Mouse (Mus musculus): ENCODE data around the gene Fah. TPM values are rescaled to one million over a fixed set of nuclear protein-coding genes. Genes with fewer than 3 reads are reported as not detected.

Gene Fah
- polyA plus RNA-seq, 1 experiment from 2014 or later = 12.5 TPM

DNA sequence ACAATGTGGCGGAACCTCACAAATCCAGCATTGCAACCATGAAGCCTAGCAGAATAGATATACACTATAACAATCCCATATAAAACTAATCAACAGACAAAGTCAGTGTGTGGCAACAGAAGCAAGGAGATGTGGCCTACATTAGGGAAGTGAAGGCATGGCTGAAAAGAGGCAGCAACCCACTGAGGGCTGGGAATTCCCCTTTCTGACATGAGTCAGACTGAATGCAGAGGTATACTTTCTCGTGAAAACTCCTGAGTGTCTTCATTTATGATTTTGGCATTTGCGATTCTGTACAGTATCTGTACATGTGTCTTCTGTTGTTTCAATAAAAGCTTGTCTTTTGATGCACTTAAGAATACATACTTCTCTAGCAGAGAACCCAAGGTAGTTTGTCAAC, 15.2 kb downstream of the Fah start:
- TF ChIP-seq EP300 (optimal IDR thresholded peaks at IDR 0.05) (no peak), CTCF (IDR thresholded peaks at IDR 0.05; ENCODE audit: low read depth) (no peak)
- no peaks in the 10 kb centered on the region for H3K9me3 ChIP-seq (ENCODE audit: control insufficient read depth, low read length)
- H3K27me3 ChIP-seq (ENCODE audit: control insufficient read depth, insufficient read depth, low read length) = no peaks in the 10 kb centered on the region
- no peaks in the 10 kb centered on the region for H3K36me3 ChIP-seq (ENCODE audit: control insufficient read depth, insufficient read depth, low read length)
- WGBS = 87% methylated on average over 3 of the region's 3 CpGs
- DNase-seq (ENCODE audit: low spot score) (no peak), ATAC-seq (ENCODE audit: low FRiP score, low TSS enrichment) (no peak)
- H3K4me2 ChIP-seq (replicated peaks; ENCODE audit: low read depth) = no peak overlapping the region
- no peaks in the 10 kb centered on the region for H3K4me1 ChIP-seq (replicated peaks; ENCODE audit: control insufficient read depth, insufficient read depth)
- H3K4me3 ChIP-seq (ENCODE audit: low read depth, low read length) = no peak overlapping the region
- no peak overlapping the region for H3K9ac ChIP-seq (ENCODE audit: low read length)
- no peak overlapping the region for H3K27ac ChIP-seq (replicated peaks)

DNA sequence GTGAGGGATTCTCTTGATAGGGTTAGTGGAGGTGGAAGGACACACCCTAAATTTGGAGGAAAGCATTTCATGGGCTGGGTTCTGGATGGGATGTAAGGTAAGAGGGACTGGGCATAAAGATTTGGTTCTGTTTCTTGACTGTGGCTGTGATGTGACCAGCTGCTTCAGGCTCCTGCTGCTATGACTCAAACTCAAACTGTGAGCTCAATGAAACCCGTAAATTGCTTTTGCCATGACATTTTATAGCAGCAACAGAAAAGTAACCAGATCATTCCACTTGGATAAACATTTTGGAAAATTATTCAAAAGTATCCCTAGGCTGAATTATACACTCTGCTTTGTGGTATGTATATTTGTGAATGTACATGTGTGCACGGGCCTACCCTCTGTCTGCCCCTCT, 15.9 kb downstream of the Fah start:
- Histone ChIP-seq H3K36me3 (ENCODE audit: control insufficient read depth, insufficient read depth, low read length) (no peaks in the 10 kb centered on the region), H3K4me2 (replicated peaks; ENCODE audit: low read depth) (no peak overlapping the region), H3K4me3 (ENCODE audit: low read depth, low read length) (no peak overlapping the region), H3K27me3 (ENCODE audit: control insufficient read depth, insufficient read depth, low read length) (no peaks in the 10 kb centered on the region), H3K27ac (replicated peaks) (no peak overlapping the region), H3K9me3 (ENCODE audit: control insufficient read depth, low read length) (no peaks in the 10 kb centered on the region), H3K4me1 (replicated peaks; ENCODE audit: control insufficient read depth, insufficient read depth) (no peaks in the 10 kb centered on the region), H3K9ac (ENCODE audit: low read length) (no peak overlapping the region)
- 79% methylated on average over 2 of the region's 2 CpGs for WGBS
- TF ChIP-seq EP300 (optimal IDR thresholded peaks at IDR 0.05) (no peak), CTCF (IDR thresholded peaks at IDR 0.05; ENCODE audit: low read depth) (no peak)
- ATAC-seq (ENCODE audit: low FRiP score, low TSS enrichment) (no peak), DNase-seq (ENCODE audit: low spot score) (no peak)

- 88% methylated on average over 5 of the region's 5 CpGs for WGBS
- H3K27me3 ChIP-seq (ENCODE audit: control insufficient read depth, insufficient read depth, low read length) = no peaks in the 10 kb centered on the region
- no peak for TF ChIP-seq CTCF (IDR thresholded peaks at IDR 0.05; ENCODE audit: low read depth)
- no peak for TF ChIP-seq EP300 (optimal IDR thresholded peaks at IDR 0.05)
- DNase-seq (ENCODE audit: low spot score) (no peak), ATAC-seq (ENCODE audit: low FRiP score, low TSS enrichment) (peak; percentile 18; the same call in 1 of the 2 replicates)
- no peaks in the 10 kb centered on the region for H3K9me3 ChIP-seq (ENCODE audit: control insufficient read depth, low read length)
- no peaks in the 10 kb centered on the region for H3K4me1 ChIP-seq (replicated peaks; ENCODE audit: control insufficient read depth, insufficient read depth)
- H3K36me3 ChIP-seq (ENCODE audit: control insufficient read depth, insufficient read depth, low read length) = no peaks in the 10 kb centered on the region
- no peak overlapping the region for H3K9ac ChIP-seq (ENCODE audit: low read length)
- no peak overlapping the region for H3K4me2 ChIP-seq (replicated peaks; ENCODE audit: low read depth)
- no peak overlapping the region for H3K4me3 ChIP-seq (ENCODE audit: low read depth, low read length)
- H3K27ac ChIP-seq (replicated peaks) = no peak overlapping the region
These were observed 19.3 kb downstream of the Fah start for GRCm38 (mm10) chr7:84587101-84587783.

DNA sequence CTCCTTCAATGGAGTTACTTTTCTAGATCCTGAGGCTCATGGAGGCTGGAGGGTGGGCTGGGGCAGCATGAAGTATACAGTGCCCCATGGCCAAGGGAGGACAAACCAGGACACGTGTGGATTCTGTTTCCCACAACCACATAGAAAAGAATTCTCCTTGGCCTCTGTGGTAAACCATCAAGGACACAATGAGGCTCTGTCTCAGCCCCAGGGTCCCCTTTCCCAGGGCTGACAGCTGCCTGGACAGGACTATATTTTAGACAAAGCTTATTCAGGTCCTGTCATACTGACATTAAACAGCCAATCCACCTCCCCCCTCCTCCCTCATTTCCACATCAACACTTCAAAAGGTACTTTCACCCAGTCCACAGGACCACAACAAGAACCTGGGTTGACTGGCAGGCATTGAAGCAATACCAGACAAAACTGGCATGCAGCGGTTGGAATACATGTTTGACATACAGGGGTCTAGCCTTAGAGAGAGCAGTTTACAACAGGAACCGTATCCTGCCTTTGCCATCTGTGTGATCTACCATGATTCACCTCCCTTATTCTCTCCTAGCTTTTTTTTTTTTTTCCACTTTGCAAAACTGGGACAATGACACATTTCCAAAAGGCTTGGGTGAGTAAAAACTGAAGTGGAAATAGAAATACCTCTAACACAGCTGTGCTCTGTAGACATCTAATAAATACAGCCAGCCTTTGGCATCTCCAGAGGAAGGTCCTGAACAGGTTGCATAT, 20.0 kb downstream of the Fah start:
- Histone ChIP-seq H3K9me3 (ENCODE audit: control insufficient read depth, low read length) (no peaks in the 10 kb centered on the region), H3K36me3 (ENCODE audit: control insufficient read depth, insufficient read depth, low read length) (no peaks in the 10 kb centered on the region), H3K4me1 (replicated peaks; ENCODE audit: control insufficient read depth, insufficient read depth) (no peaks in the 10 kb centered on the region), H3K4me3 (ENCODE audit: low read depth, low read length) (no peak overlapping the region), H3K27me3 (ENCODE audit: control insufficient read depth, insufficient read depth, low read length) (no peaks in the 10 kb centered on the region), H3K9ac (ENCODE audit: low read length) (no peak overlapping the region), H3K4me2 (replicated peaks; ENCODE audit: low read depth) (no peak overlapping the region), H3K27ac (replicated peaks) (no peak overlapping the region)
- DNase-seq (ENCODE audit: low spot score) (no peak), ATAC-seq (ENCODE audit: low FRiP score, low TSS enrichment) (no peak)
- 67% methylated on average over 3 of the region's 3 CpGs for WGBS
- TF ChIP-seq EP300 (optimal IDR thresholded peaks at IDR 0.05) = no peak
- no peak for TF ChIP-seq CTCF (IDR thresholded peaks at IDR 0.05; ENCODE audit: low read depth)

DNA sequence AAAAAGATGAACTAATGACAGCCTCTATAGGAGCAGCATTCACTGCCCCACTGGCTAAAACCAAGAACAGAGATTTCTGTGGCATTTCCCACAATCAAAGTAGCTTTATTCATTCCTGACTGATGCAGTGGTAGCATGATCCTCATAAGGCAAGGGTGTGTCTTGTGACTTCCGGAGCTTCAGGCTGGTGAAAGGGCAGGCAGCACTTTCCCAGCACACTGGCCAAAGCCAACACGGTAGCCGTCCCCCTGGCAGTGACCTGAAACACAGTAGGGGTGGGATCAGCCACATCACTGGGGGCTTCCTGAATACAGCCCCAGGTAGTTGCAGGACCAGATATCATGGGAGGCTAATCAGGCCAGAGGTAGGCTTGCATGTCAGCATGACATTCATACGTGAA, 21.4 kb downstream of the Fah start:
- 81% methylated on average over 4 of the region's 4 CpGs for WGBS
- no peaks in the 10 kb centered on the region for H3K4me1 ChIP-seq (replicated peaks; ENCODE audit: control insufficient read depth, insufficient read depth)
- ATAC-seq (ENCODE audit: low FRiP score, low TSS enrichment) = no peak

GRCm38 (mm10) chr7:84579769-84580168, 26.8 kb downstream of the Fah start:
- Histone ChIP-seq H3K4me3 (ENCODE audit: low read depth, low read length) (no peak overlapping the region), H3K9ac (ENCODE audit: low read length) (no peak overlapping the region), H3K27me3 (ENCODE audit: control insufficient read depth, insufficient read depth, low read length) (no peaks in the 10 kb centered on the region), H3K9me3 (ENCODE audit: control insufficient read depth, low read length) (no peaks in the 10 kb centered on the region), H3K36me3 (ENCODE audit: control insufficient read depth, insufficient read depth, low read length) (no peaks in the 10 kb centered on the region), H3K4me2 (replicated peaks; ENCODE audit: low read depth) (no peak overlapping the region), H3K27ac (replicated peaks) (no peak overlapping the region), H3K4me1 (replicated peaks; ENCODE audit: control insufficient read depth, insufficient read depth) (no peaks in the 10 kb centered on the region)
- DNase-seq (ENCODE audit: low spot score) (no peak), ATAC-seq (ENCODE audit: low FRiP score, low TSS enrichment) (no peak)
- WGBS = 92% methylated on average over 1 of the region's 1 CpGs
- TF ChIP-seq CTCF (IDR thresholded peaks at IDR 0.05; ENCODE audit: low read depth) = no peak
- TF ChIP-seq EP300 (optimal IDR thresholded peaks at IDR 0.05) = no peak

More for the DNA sequence above, 21.4 kb downstream of the Fah start:
- TF ChIP-seq EP300 (optimal IDR thresholded peaks at IDR 0.05) = no peak
- no peak for TF ChIP-seq CTCF (IDR thresholded peaks at IDR 0.05; ENCODE audit: low read depth)
- no peak for DNase-seq (ENCODE audit: low spot score)
- Histone ChIP-seq H3K9me3 (ENCODE audit: control insufficient read depth, low read length) (no peaks in the 10 kb centered on the region), H3K27ac (replicated peaks) (no peak overlapping the region), H3K4me2 (replicated peaks; ENCODE audit: low read depth) (no peak overlapping the region), H3K9ac (ENCODE audit: low read length) (no peak overlapping the region), H3K36me3 (ENCODE audit: control insufficient read depth, insufficient read depth, low read length) (no peaks in the 10 kb centered on the region), H3K27me3 (ENCODE audit: control insufficient read depth, insufficient read depth, low read length) (no peaks in the 10 kb centered on the region), H3K4me3 (ENCODE audit: low read depth, low read length) (no peak overlapping the region)
